Mouse (Mus musculus) G1E (cell line): Measurements from ENCODE around the gene Cfap43. TPM values are rescaled to one million over a fixed set of nuclear protein-coding genes. Genes with fewer than 3 reads are reported as not detected.

Source experiments
- ATAC-seq: 2 replicates; pipeline ENCODE4 v1.8.0; 2016; ENCODE audit warnings: mild to moderate bottlenecking; ENCODE audit not compliant: insufficient number of reproducible peaks, poor library complexity, low FRiP score, severe bottlenecking; ENCODE audit errors: extremely low read depth
- DNase-seq: peaks from one replicate; pipeline ENCODE4 v3.0.0; 2012; ENCODE audit warnings: low spot score
- H3K27me3 ChIP-seq: 2 replicates; pipeline ENCODE4 v1.6.1; 2012; ENCODE audit warnings: mild to moderate bottlenecking, low read length, inconsistent platforms; ENCODE audit not compliant: insufficient read depth
- H3K36me3 ChIP-seq: replicated peaks from 2 replicates; pipeline ENCODE3; 2012; ENCODE audit warnings: mild to moderate bottlenecking, inconsistent platforms
- H3K4me1 ChIP-seq: 2 replicates; pipeline ENCODE4 v1.6.1; 2012; ENCODE audit warnings: low read depth, low read length, inconsistent platforms, mixed read lengths; ENCODE audit not compliant: insufficient read depth
- H3K4me3 ChIP-seq: 2 replicates; pipeline ENCODE4 v1.5.1; 2012; ENCODE audit warnings: low read depth, mild to moderate bottlenecking, inconsistent platforms, low read length, moderate library complexity, mixed read lengths
- H3K9me3 ChIP-seq: replicated peaks from 2 replicates; pipeline ENCODE4 v1.6.1; 2012; ENCODE audit warnings: inconsistent platforms
- CTCF ChIP-seq: IDR thresholded peaks from 2 replicates; pipeline ENCODE4 v1.5.1; 2012; ENCODE audit warnings: low read depth, low read length, inconsistent platforms, mixed read lengths
- GATA1 ChIP-seq: IDR thresholded peaks from 2 replicates; pipeline ENCODE4 v1.6.1; 2012; ENCODE audit warnings: borderline replicate concordance, low read length, inconsistent platforms, mixed read lengths
- GATA2 ChIP-seq: IDR thresholded peaks from 2 replicates; pipeline ENCODE4 v1.6.1; 2012; ENCODE audit warnings: low read depth, low read length, inconsistent platforms, borderline replicate concordance
- POLR2AphosphoS5 ChIP-seq: IDR thresholded peaks from 2 replicates; pipeline ENCODE4 v1.6.1; 2012; ENCODE audit warnings: low read depth, low read length, inconsistent platforms; ENCODE audit not compliant: insufficient replicate concordance
- TAL1 ChIP-seq: conservative IDR thresholded peaks from 2 replicates; pipeline ENCODE4 v1.6.1; 2012; ENCODE audit warnings: low read depth, low read length, inconsistent platforms, mixed read lengths
- polyA plus RNA-seq: library from polyadenylated mRNA; stranded (reverse); fragments of >175 nt; gene quantifications from 2 replicates; pipeline ENCODE4 v1.2.3, GENCODE M21; 2012
- total RNA-seq, 2 experiments: library from RNA; stranded (forward) in 1 of 2; stranded (reverse) in 1 of 2; fragments of 200-1000 nt in 1 of 2; fragments of >200 nt in 1 of 2; fragmentation: Nextera tagmentation in 1 of 2; gene quantifications; 2 replicates each; pipeline ENCODE4 v1.2.3; 2014 to 2017

Cfap43 gene
- total and polyA plus RNA-seq, 3 experiments = 0.05 TPM; not detected in 2

DNA sequence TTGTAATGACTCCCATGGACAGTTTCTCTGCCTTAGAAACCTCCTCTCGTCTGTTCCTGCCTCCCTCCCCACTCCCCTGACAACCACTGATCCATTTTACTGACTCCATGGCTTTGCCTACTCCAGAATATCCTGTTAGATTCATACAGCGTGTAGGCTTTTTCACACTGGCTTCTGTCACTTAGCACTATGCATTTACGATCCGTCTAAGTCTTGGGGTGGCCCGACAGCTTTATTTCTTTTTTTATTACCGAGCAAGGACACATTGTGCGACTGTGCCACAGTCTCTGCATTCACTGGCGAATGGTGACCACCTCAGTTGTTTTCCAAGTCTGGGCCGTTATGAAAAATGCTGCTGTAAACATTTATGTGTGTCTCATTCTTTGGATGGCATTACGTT is 120.5 kb downstream of the Cfap43 start:
- DNase-seq = no peak

DNA sequence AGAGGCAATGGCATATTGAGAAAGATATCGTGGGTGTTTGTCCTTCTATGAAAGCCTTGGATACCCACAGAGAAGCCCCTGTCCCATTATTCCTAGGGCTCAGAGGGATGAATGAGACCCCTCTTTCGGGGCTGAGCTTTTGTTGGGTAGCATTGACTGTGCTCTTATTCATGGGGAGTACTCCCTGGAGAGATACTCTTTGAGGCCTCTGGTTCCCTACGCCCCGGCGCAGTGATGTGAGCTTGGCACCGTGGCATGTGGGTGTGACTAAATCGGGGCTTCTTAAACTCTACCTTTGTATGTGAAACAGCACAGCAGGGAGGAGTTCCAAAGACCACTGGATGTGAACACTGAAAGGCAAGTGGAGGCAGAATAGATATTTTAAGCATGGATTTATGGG is 122.4 kb downstream of the Cfap43 start:
- H3K27me3 ChIP-seq = no peaks in the 10 kb centered on the region
- DNase-seq (no peak), ATAC-seq (no peak)
- no peaks in the 10 kb centered on the region for H3K36me3 ChIP-seq
- H3K4me3 ChIP-seq = no peak overlapping the region
- TF ChIP-seq TAL1 (no peak), CTCF (no peak), POLR2AphosphoS5 (no peak)
- no peaks in the 10 kb centered on the region for H3K9me3 ChIP-seq
- peaks cover 4% of the 10 kb centered on the region; the same call in 1 of the 2 replicates for H3K4me1 ChIP-seq

More for the DNA sequence above, 120.5 kb downstream of the Cfap43 start:
- no peak for TF ChIP-seq GATA2
- no peak for TF ChIP-seq TAL1
- TF ChIP-seq GATA1 = no peak
- no peak for TF ChIP-seq POLR2AphosphoS5
- TF ChIP-seq CTCF = no peak
- Histone ChIP-seq H3K4me3 (no peak overlapping the region), H3K9me3 (no peaks in the 10 kb centered on the region), H3K36me3 (no peaks in the 10 kb centered on the region), H3K4me1 (peaks cover 4% of the 10 kb centered on the region; the same call in 1 of the 2 replicates), H3K27me3 (no peaks in the 10 kb centered on the region)
- ATAC-seq = no peak

DNA sequence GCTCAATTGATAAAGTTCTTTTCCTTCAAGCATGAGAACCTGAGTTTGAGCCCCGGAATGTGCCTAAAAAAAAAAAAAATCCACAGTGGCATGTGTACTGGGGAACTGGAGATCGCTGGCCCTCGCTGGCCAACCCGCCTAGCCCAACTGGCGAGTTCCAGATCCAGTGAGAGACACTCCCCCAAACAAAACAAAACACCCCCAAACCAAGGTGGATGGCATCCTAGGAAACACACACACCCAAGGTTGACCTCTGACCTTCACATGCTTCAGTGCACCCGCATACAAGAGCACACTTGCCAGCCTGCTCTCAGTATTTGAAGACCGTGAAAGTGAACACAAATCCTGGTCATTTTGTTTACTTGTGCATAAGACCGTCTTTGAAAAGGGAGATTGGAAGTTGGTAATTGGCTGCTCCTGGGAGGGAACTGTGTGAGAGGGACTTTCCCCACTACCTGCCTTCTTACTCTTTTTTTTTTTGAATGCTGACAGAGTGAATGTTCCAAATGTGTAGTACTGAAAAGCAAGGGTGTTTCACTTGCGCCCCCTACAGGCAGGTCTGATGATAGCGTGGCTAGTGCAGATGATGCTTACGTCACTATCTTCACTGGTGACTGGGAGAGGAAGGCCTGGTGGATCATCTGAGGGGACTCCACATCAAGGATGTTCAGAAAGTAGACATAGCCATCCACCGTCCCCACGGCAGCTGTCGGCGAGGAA is 123.9 kb downstream of the Cfap43 start:
- H3K9me3 ChIP-seq = no peaks in the 10 kb centered on the region
- TF ChIP-seq CTCF (peak; percentile 65), GATA1 (no peak)
- no peaks in the 10 kb centered on the region for H3K36me3 ChIP-seq
- ATAC-seq (0 out of 2 replicates have a peak, but pooled peaks have one; percentile 22), DNase-seq (peak; percentile 26)
- H3K27me3 ChIP-seq = 0 out of 2 replicates have a peak, but pooled peaks cover 3% of the 10 kb centered on the region
- H3K4me3 ChIP-seq = no peak overlapping the region
- peaks cover 4% of the 10 kb centered on the region; the same call in 1 of the 2 replicates for H3K4me1 ChIP-seq

- ATAC-seq = no peak
- Histone ChIP-seq H3K27me3 (0 out of 2 replicates have a peak, but pooled peaks cover 3% of the 10 kb centered on the region), H3K36me3 (no peaks in the 10 kb centered on the region), H3K4me3 (no peak overlapping the region), H3K4me1 (peaks cover 4% of the 10 kb centered on the region; the same call in 1 of the 2 replicates), H3K9me3 (no peaks in the 10 kb centered on the region)
- DNase-seq = no peak
- TF ChIP-seq GATA1 (no peak), CTCF (no peak)
Observed at GRCm38 (mm10) chr19:47794331-47794730, 124.8 kb downstream of the Cfap43 start.

GRCm38 (mm10) chr19:47790316-47791020 is 128.6 kb downstream of the Cfap43 start:
- Histone ChIP-seq H3K9me3 (no peaks in the 10 kb centered on the region), H3K36me3 (no peaks in the 10 kb centered on the region), H3K4me1 (peaks cover 4% of the 10 kb centered on the region; the same call in 1 of the 2 replicates), H3K4me3 (no peak overlapping the region), H3K27me3 (peaks cover 7% of the 10 kb centered on the region; the same call in 1 of the 2 replicates)
- no peak for TF ChIP-seq GATA1
- no peak for TF ChIP-seq POLR2AphosphoS5
- no peak for TF ChIP-seq TAL1
- no peak for TF ChIP-seq CTCF
- no peak for TF ChIP-seq GATA2
- DNase-seq (no peak), ATAC-seq (no peak)

GRCm38 (mm10) chr19:47783898-47784297 is 135.2 kb downstream of the Cfap43 start:
- Histone ChIP-seq H3K27me3 (peaks cover 10% of the 10 kb centered on the region), H3K4me1 (no peaks in the 10 kb centered on the region), H3K9me3 (no peaks in the 10 kb centered on the region), H3K36me3 (no peaks in the 10 kb centered on the region), H3K4me3 (no peak overlapping the region)
- no peak for TF ChIP-seq GATA2
- no peak for TF ChIP-seq POLR2AphosphoS5
- no peak for TF ChIP-seq CTCF
- TF ChIP-seq GATA1 = no peak
- TF ChIP-seq TAL1 = no peak
- ATAC-seq = no peak
- DNase-seq = no peak
